ENCODE assay signal across 9 mouse cellular contexts in genomic region chr16:92445377-92445776, GRCm38 (mm10). TPM values are rescaled to one million over a fixed set of nuclear protein-coding genes. Genes with fewer than 3 reads are reported as not detected.
DNase-seq lines count a peak whose midpoint lies in the region; ATAC-seq and TF ChIP-seq lines count a peak whose summit lies in the region.
"Had no signal": no experiment of that assay in that cellular context is flagged by ENCODE, and none has a peak within 500 bp of the region (broad histone marks: within the 10 kb centered on the region; RNA-seq: fewer than 3 reads in every experiment).

No protein-coding gene starts in this region.

- peak; percentile 67 for DNase-seq in kidney, postnatal 0 days (ENCODE audit: low spot score)
- DNase-seq in ES-CJ7 (ENCODE audit: low read depth, low spot score) = peak; percentile 64
- peak; percentile 64 for DNase-seq in lung, postnatal 0 days (ENCODE audit: low spot score)
- DNase-seq in yolk sac, embryonic 10.5 days (ENCODE audit: low spot score) = no peak
- no peak for DNase-seq in frontal cortex, postnatal 36 days (ENCODE audit: low spot score in 2 of 2)
- DNase-seq: liver, embryonic 13.5 days had no signal

- H3K36me3 ChIP-seq in kidney, postnatal 0 days (ENCODE audit: insufficient read depth, low read length) = no peaks in the 10 kb centered on the region
- H3K36me3 ChIP-seq in kidney, embryonic 14.5 days (ENCODE audit: control insufficient read depth, insufficient read depth, low read length) = no peaks in the 10 kb centered on the region
- no peaks in the 10 kb centered on the region for H3K36me3 ChIP-seq in lung, postnatal 0 days (ENCODE audit: insufficient read depth, low read length)
- H3K36me3 ChIP-seq: liver, embryonic 13.5 days had no signal

- no peak for TF ChIP-seq EP300 in lung, postnatal 0 days (IDR thresholded peaks at IDR 0.05)

- H3K27ac ChIP-seq in kidney, postnatal 0 days = no peak overlapping the region
- no peak overlapping the region for H3K27ac ChIP-seq in kidney, embryonic 14.5 days (ENCODE audit: low read depth, low read length)
- no peak overlapping the region for H3K27ac ChIP-seq in bone marrow macrophage, adult 2 months (ENCODE audit: insufficient read depth, low read depth, low read length)
- H3K27ac ChIP-seq in lung, postnatal 0 days (ENCODE audit: low read length) = no peak overlapping the region
- H3K27ac ChIP-seq: embryonic facial prominence, embryonic 12.5 days; liver, embryonic 13.5 days had no signal

- no peak overlapping the region for H3K4me2 ChIP-seq in kidney, postnatal 0 days (ENCODE audit: low read length)
- H3K4me2 ChIP-seq in kidney, embryonic 14.5 days (replicated peaks; ENCODE audit: low read depth, low read length) = no peak overlapping the region
- H3K4me2 ChIP-seq in lung, postnatal 0 days (replicated peaks; ENCODE audit: low read depth, low read length) = no peak overlapping the region
- H3K4me2 ChIP-seq: embryonic facial prominence, embryonic 12.5 days; liver, embryonic 13.5 days had no signal

- H3K9me3 ChIP-seq in kidney, postnatal 0 days (replicated peaks; ENCODE audit: low read length) = no peaks in the 10 kb centered on the region
- H3K9me3 ChIP-seq in kidney, embryonic 14.5 days (ENCODE audit: control insufficient read depth, low read length) = no peaks in the 10 kb centered on the region
- H3K9me3 ChIP-seq in lung, postnatal 0 days (ENCODE audit: low read length) = no peaks in the 10 kb centered on the region
- H3K9me3 ChIP-seq: embryonic facial prominence, embryonic 12.5 days; liver, embryonic 13.5 days had no signal

- no peak overlapping the region for H3K4me3 ChIP-seq in kidney, postnatal 0 days (replicated peaks; ENCODE audit: low read depth, low read length)
- no peak overlapping the region for H3K4me3 ChIP-seq in kidney, embryonic 14.5 days (ENCODE audit: low read length)
- H3K4me3 ChIP-seq in bone marrow macrophage, adult 2 months (ENCODE audit: insufficient read depth, low read length) = no peak overlapping the region
- H3K4me3 ChIP-seq in lung, postnatal 0 days (ENCODE audit: low read depth, low read length) = no peak overlapping the region
- H3K4me3 ChIP-seq: embryonic facial prominence, embryonic 12.5 days; liver, embryonic 13.5 days had no signal

- TF ChIP-seq CTCF in kidney, postnatal 0 days (IDR thresholded peaks at IDR 0.05; ENCODE audit: low read depth) = peak; percentile 76
- peak; percentile 63 for TF ChIP-seq CTCF in bone marrow macrophage, adult 2 months (IDR thresholded peaks at IDR 0.05; ENCODE audit: low read depth, low read length)
- peak; percentile 82 for TF ChIP-seq CTCF in lung, postnatal 0 days (IDR thresholded peaks at IDR 0.05)

- H3K9ac ChIP-seq in kidney, postnatal 0 days (ENCODE audit: low read depth, low read length) = no peak overlapping the region
- no peak overlapping the region for H3K9ac ChIP-seq in kidney, embryonic 14.5 days (ENCODE audit: low read depth, low read length)
- no peak overlapping the region for H3K9ac ChIP-seq in lung, postnatal 0 days (replicated peaks; ENCODE audit: low read depth)
- H3K9ac ChIP-seq: embryonic facial prominence, embryonic 12.5 days; liver, embryonic 13.5 days had no signal

- no peak for TF ChIP-seq POLR2A in bone marrow macrophage, adult 2 months (IDR thresholded peaks at IDR 0.05; ENCODE audit: borderline replicate concordance, low read depth, low read length)

- H3K4me1 ChIP-seq in kidney, postnatal 0 days (replicated peaks; ENCODE audit: insufficient read depth, low read length) = peaks cover 15% of the 10 kb centered on the region; the same call in 1 of the 2 replicates
- H3K4me1 ChIP-seq in kidney, embryonic 14.5 days (ENCODE audit: control insufficient read depth, insufficient read depth, low read length) = peaks cover 10% of the 10 kb centered on the region
- peaks cover 5% of the 10 kb centered on the region for H3K4me1 ChIP-seq in bone marrow macrophage, adult 2 months (ENCODE audit: control insufficient read depth, insufficient read depth, low read length)
- peaks cover 12% of the 10 kb centered on the region; the same call in 1 of the 2 replicates for H3K4me1 ChIP-seq in lung, postnatal 0 days (ENCODE audit: insufficient read depth, low read depth, low read length)
- H3K4me1 ChIP-seq: embryonic facial prominence, embryonic 12.5 days had no signal

- no peak for ATAC-seq in kidney, postnatal 0 days (replicated peaks; ENCODE audit: low FRiP score, low read depth)
- ATAC-seq in kidney, embryonic 14.5 days (ENCODE audit: low FRiP score, low TSS enrichment) = no peak
- no peak for ATAC-seq in lung, postnatal 0 days

- no peaks in the 10 kb centered on the region for H3K27me3 ChIP-seq in kidney, postnatal 0 days (ENCODE audit: insufficient read depth, low read length)
- H3K27me3 ChIP-seq in kidney, embryonic 14.5 days (ENCODE audit: control insufficient read depth, insufficient read depth, low read length) = no peaks in the 10 kb centered on the region
- H3K27me3 ChIP-seq in lung, postnatal 0 days (replicated peaks; ENCODE audit: insufficient read depth, low read length) = no peaks in the 10 kb centered on the region
- H3K27me3 ChIP-seq: embryonic facial prominence, embryonic 12.5 days; liver, embryonic 13.5 days had no signal

- WGBS in kidney, postnatal 0 days = 67% methylated on average over 10 of the region's 10 CpGs
- WGBS in kidney, embryonic 14.5 days = 64% methylated on average over 10 of the region's 10 CpGs
- 60% methylated on average over 10 of the region's 10 CpGs for WGBS in lung, postnatal 0 days

RNA-seq across cellular contexts. Expression of gene Rcan1, which starts 25.3 kb away (rescaled TPM):
- polyA plus RNA-seq in kidney, postnatal 0 days (2015; fragmentation: Nextera tagmentation; extraction: Ambion mirVana) = 37.9 and 38.8 TPM in 2 replicates
- polyA plus RNA-seq in kidney, embryonic 14.5 days (2014; fragmentation: Nextera tagmentation; extraction: Ambion mirVana) = 14.7 and 23.0 TPM in 2 replicates
- 13.9 and 15.8 TPM in 2 replicates for polyA plus RNA-seq in bone marrow macrophage, adult 2 months (2012; ENCODE audit: insufficient read depth, insufficient read length, missing spikeins)
- polyA plus RNA-seq in lung, postnatal 0 days (2015; fragmentation: Nextera tagmentation; extraction: Ambion mirVana) = 54.7 and 56.1 TPM in 2 replicates

RNA-seq across cellular contexts. Expression of gene Clic6, which starts 40.2 kb away (rescaled TPM):
- polyA plus RNA-seq in kidney, postnatal 0 days (2015; fragmentation: Nextera tagmentation; extraction: Ambion mirVana) = 7.1 and 7.8 TPM in 2 replicates
- polyA plus RNA-seq in kidney, embryonic 14.5 days (2014; fragmentation: Nextera tagmentation; extraction: Ambion mirVana) = 2.0 and 3.8 TPM in 2 replicates
- polyA plus RNA-seq in bone marrow macrophage, adult 2 months (2012; ENCODE audit: insufficient read depth, insufficient read length, missing spikeins) = not detected in 2 replicates
- polyA plus RNA-seq in lung, postnatal 0 days (2015; fragmentation: Nextera tagmentation; extraction: Ambion mirVana) = 14.5 and 16.4 TPM in 2 replicates

Comparison
In these comparisons a context has a peak if more than half of its experiments do, and no peak if none do; other contexts are left out.
1. DNase-seq: peak in kidney, postnatal 0 days (single experiment), ES-CJ7 (single experiment) and lung, postnatal 0 days (single experiment); none in yolk sac, embryonic 10.5 days (single experiment) and frontal cortex, postnatal 36 days (0 of 2).
2. Peak in every context shown above with its lines, with median percentiles within 50 percentile points of each other: CTCF ChIP-seq.